Mouse (Mus musculus) liver, embryonic 14.5 days (tissue): ENCODE data around the gene Oxsr1. TPM values are rescaled to one million over a fixed set of nuclear protein-coding genes. Genes with fewer than 3 reads are reported as not detected.

ENCODE experiments used
- ATAC-seq: fragments of 200-750 bp; cut with Nextera tagmentation; 2 replicates; pipeline ENCODE4 v1.8.0; 2017; ENCODE audit warnings: moderate number of reproducible peaks, mild to moderate bottlenecking, moderate library complexity; ENCODE audit not compliant: insufficient read depth
- DNase-seq, 3 experiments: peaks; one replicate each; pipeline ENCODE4 v3.0.0-alpha.2; 2012 to 2013; ENCODE audit warnings: low read depth in 3 of 3, low spot score in 3 of 3
- H3K27ac ChIP-seq: fragments of 300-500 bp; sonication (generic); 2 replicates; pipeline ENCODE4 v1.5.1; 2014; ENCODE audit warnings: moderate library complexity, mild to moderate bottlenecking, control low read depth, inconsistent platforms
- H3K27me3 ChIP-seq: fragments of 300-500 bp; sonication (generic); 2 replicates; pipeline ENCODE4 v1.6.1; 2014; ENCODE audit warnings: mild to moderate bottlenecking, low read length, moderate library complexity; ENCODE audit not compliant: control insufficient read depth, insufficient read depth
- H3K36me3 ChIP-seq: fragments of 300-500 bp; sonication (generic); replicated peaks from 2 replicates; pipeline ENCODE4 v1.6.1; 2014; ENCODE audit warnings: low read depth; ENCODE audit not compliant: control insufficient read depth, insufficient read depth
- H3K4me1 ChIP-seq, 2 experiments: fragments of 200-500 bp in 1 of 2; fragments of 300-500 bp in 1 of 2; sonication (generic) in 1 of 2; replicated peaks; 2 replicates each; pipeline ENCODE4 v1.6.1; 2012 to 2014; ENCODE audit warnings: antibody characterized with exemption in 1 of 2, inconsistent platforms in 1 of 2, low read length in 1 of 2; ENCODE audit not compliant: control insufficient read depth in 2 of 2, insufficient read depth in 2 of 2
- H3K4me2 ChIP-seq: fragments of 300-500 bp; sonication (generic); 2 replicates; pipeline ENCODE4 v1.6.1; 2014; ENCODE audit warnings: low read depth, mild to moderate bottlenecking, control low read depth, moderate library complexity
- H3K4me3 ChIP-seq, 2 experiments: fragments of 200-500 bp in 1 of 2; fragments of 300-500 bp in 1 of 2; sonication (generic) in 1 of 2; 2 replicates each; pipeline ENCODE4 v1.5.1; 2012 to 2014; ENCODE audit warnings: low read depth in 2 of 2, low read length in 2 of 2, mild to moderate bottlenecking in 2 of 2, control low read depth in 1 of 2, inconsistent platforms in 1 of 2, moderate library complexity in 1 of 2; ENCODE audit not compliant: insufficient read depth in 1 of 2
- H3K9ac ChIP-seq: fragments of 300-500 bp; sonication (generic); replicated peaks from 2 replicates; pipeline ENCODE4 v1.6.1; 2014; ENCODE audit warnings: mild to moderate bottlenecking, control low read depth, moderate library complexity
- H3K9me3 ChIP-seq: fragments of 300-500 bp; sonication (generic); 2 replicates; pipeline ENCODE4 v1.6.1; 2016; ENCODE audit warnings: low read length, mixed read lengths; ENCODE audit not compliant: control insufficient read depth
- CTCF ChIP-seq: IDR thresholded peaks from 2 replicates; pipeline ENCODE4 v1.5.1; 2016; ENCODE audit warnings: antibody characterized with exemption, low read depth, control low read depth
- EP300 ChIP-seq: IDR thresholded peaks from 2 replicates; pipeline ENCODE4 v1.6.1; 2016; ENCODE audit warnings: antibody characterized with exemption, low read depth
- WGBS: fragments of 180-500 bp; shearing (Covaris S2); extraction: QIAGEN DNeasy Blood & Tissue Kit; methylation state at CpG from one replicate; pipeline ENCODE4 v1.1.7; 2014; ENCODE audit not compliant: insufficient replicate concordance; 5-methylcytosine and 5-hydroxymethylcytosine counted together
- polyA plus RNA-seq, 2 experiments: library from polyadenylated mRNA; depleted of rRNA in 1 of 2; stranded (reverse) in 1 of 2; unstranded in 1 of 2; fragments of >200 nt; fragmentation: Nextera tagmentation in 1 of 2; extraction: Ambion mirVana in 1 of 2; gene quantifications; 2 replicates each; pipeline versions ENCODE4 v1.2.1 to v1.2.3; 2012 to 2014

Oxsr1 gene
- polyA plus RNA-seq, 2 experiments = 4.9 to 11.8 TPM

DNA sequence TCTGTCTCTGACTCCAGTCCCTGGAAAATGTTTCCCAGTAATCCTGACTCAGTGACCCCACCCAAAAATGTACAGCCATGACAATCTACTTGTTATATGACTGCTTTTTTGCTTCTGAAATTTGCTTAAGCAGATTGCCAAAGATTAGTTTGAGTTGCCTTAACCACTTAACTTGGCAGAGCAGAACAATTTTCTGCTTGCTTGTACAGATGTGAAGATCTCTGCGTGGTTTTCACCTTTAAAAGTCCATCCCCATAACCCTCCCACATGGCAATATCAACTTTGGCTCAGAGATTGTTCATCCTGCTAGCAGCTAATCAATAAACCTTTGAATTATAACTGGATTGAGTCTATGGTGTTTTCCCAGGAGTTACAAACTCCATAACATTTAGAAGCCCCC lies 13.2 kb downstream of the Oxsr1 start:
- Histone ChIP-seq H3K9ac (no peak overlapping the region), H3K4me1 (peaks cover 0 to 8% of the 10 kb centered on the region in 2 experiments; a peak in 2 of 4 replicates), H3K27me3 (no peaks in the 10 kb centered on the region), H3K27ac (no peak overlapping the region), H3K9me3 (no peaks in the 10 kb centered on the region), H3K36me3 (no peaks in the 10 kb centered on the region), H3K4me2 (no peak overlapping the region), H3K4me3 (no peak overlapping the region)
- ATAC-seq (no peak), DNase-seq (no peak)
- no peak for TF ChIP-seq EP300
- WGBS = 72% methylated on average over 1 of the region's 1 CpGs

- TF ChIP-seq CTCF (no peak), EP300 (no peak)
These were observed 16.4 kb downstream of the Oxsr1 start for GRCm38 (mm10) chr9:119305863-119306262.

GRCm38 (mm10) chr9:119298563-119298962 lies 23.7 kb downstream of the Oxsr1 start:
- no peak for ATAC-seq
- no peak for DNase-seq
- peaks cover 2% of the 10 kb centered on the region; the same call in 1 of the 2 replicates for H3K36me3 ChIP-seq
- TF ChIP-seq EP300 = no peak
- H3K4me2 ChIP-seq = no peak overlapping the region
- 0 out of 4 replicates have a peak, but pooled peaks cover 0 to 4% of the 10 kb centered on the region in 2 experiments for H3K4me1 ChIP-seq
- H3K27me3 ChIP-seq = no peaks in the 10 kb centered on the region
- WGBS = 73% methylated on average over 3 of the region's 3 CpGs
- H3K27ac ChIP-seq = no peak overlapping the region
- H3K4me3 ChIP-seq = no peak overlapping the region
- H3K9me3 ChIP-seq = no peaks in the 10 kb centered on the region
- no peak overlapping the region for H3K9ac ChIP-seq

More at GRCm38 (mm10) chr9:119305863-119306262, 16.4 kb downstream of the Oxsr1 start:
- 79% methylated on average over 7 of the region's 7 CpGs for WGBS
- Histone ChIP-seq H3K4me1 (peaks cover 0 to 2% of the 10 kb centered on the region in 2 experiments; a peak in 1 of 4 replicates), H3K36me3 (no peaks in the 10 kb centered on the region), H3K4me3 (no peak overlapping the region), H3K27me3 (no peaks in the 10 kb centered on the region), H3K27ac (no peak overlapping the region), H3K9ac (no peak overlapping the region), H3K4me2 (no peak overlapping the region), H3K9me3 (no peaks in the 10 kb centered on the region)
- no peak for DNase-seq
- ATAC-seq = no peak

- no peak overlapping the region for H3K27ac ChIP-seq
- DNase-seq = no peak
These were observed 24.5 kb downstream of the Oxsr1 start for GRCm38 (mm10) chr9:119297696-119298095.

GRCm38 (mm10) chr9:119290791-119291190 lies 31.4 kb downstream of the Oxsr1 start:
- WGBS = 49% methylated on average over 3 of the region's 3 CpGs
- no peaks in the 10 kb centered on the region for H3K27me3 ChIP-seq
- H3K9ac ChIP-seq = no peak overlapping the region
- H3K27ac ChIP-seq = no peak overlapping the region
- H3K9me3 ChIP-seq = no peaks in the 10 kb centered on the region
- no peak for DNase-seq
- H3K36me3 ChIP-seq = no peaks in the 10 kb centered on the region; the same call in 1 of the 2 replicates
- no peak overlapping the region for H3K4me2 ChIP-seq
- peak; percentile 57; the same call in 1 of the 2 replicates for ATAC-seq
- TF ChIP-seq CTCF (no peak), EP300 (no peak)
- H3K4me3 ChIP-seq = no peak overlapping the region
- H3K4me1 ChIP-seq = 0 out of 4 replicates have a peak, but pooled peaks cover 0 to 1% of the 10 kb centered on the region in 2 experiments

More at GRCm38 (mm10) chr9:119297696-119298095, 24.5 kb downstream of the Oxsr1 start:
- H3K27me3 ChIP-seq = no peaks in the 10 kb centered on the region
- no peak overlapping the region for H3K4me3 ChIP-seq
- 0 out of 4 replicates have a peak, but pooled peaks cover 0 to 4% of the 10 kb centered on the region in 2 experiments for H3K4me1 ChIP-seq
- no peak for ATAC-seq
- peaks cover 2% of the 10 kb centered on the region; the same call in 1 of the 2 replicates for H3K36me3 ChIP-seq
- no peaks in the 10 kb centered on the region for H3K9me3 ChIP-seq
- no peak overlapping the region for H3K4me2 ChIP-seq
- 75% methylated on average over 6 of the region's 6 CpGs for WGBS
- TF ChIP-seq CTCF (no peak), EP300 (no peak)
- no peak overlapping the region for H3K9ac ChIP-seq
